In genomic region chr19:4268566-4269361, GRCm38 (mm10) we compare ENCODE assay signal across 8 mouse cellular contexts. TPM values are rescaled to one million over a fixed set of nuclear protein-coding genes. Genes with fewer than 3 reads are reported as not detected.
DNase-seq lines count a peak whose midpoint lies in the region; ATAC-seq and TF ChIP-seq lines count a peak whose summit lies in the region.

Ssh3 (minus strand) TSS chr19:4269180.

- 7% methylated on average over 46 of the region's 46 CpGs for WGBS in heart, embryonic 13.5 days
- WGBS in kidney, postnatal 0 days: 8% methylated on average over 46 of the region's 46 CpGs
- 11% methylated on average over 46 of the region's 46 CpGs for WGBS in liver, embryonic 12.5 days (ENCODE audit: insufficient replicate concordance)

- H3K4me3 ChIP-seq in bone marrow macrophage, adult 2 months (ENCODE audit: insufficient read depth, low read length): peak within 1 kb of the TSS; percentile 82
- H3K4me3 ChIP-seq in heart, embryonic 13.5 days: peak within 1 kb of the TSS; percentile 64
- H3K4me3 ChIP-seq in kidney, postnatal 0 days (replicated peaks; ENCODE audit: low read depth, low read length): peak within 1 kb of the TSS; percentile 41
- H3K4me3 ChIP-seq in liver, embryonic 12.5 days: peak within 1 kb of the TSS; percentile 49

- H3K27me3 ChIP-seq in heart, embryonic 13.5 days (replicated peaks): peaks cover 63% of the 10 kb centered on the region
- no peaks in the 10 kb centered on the region for H3K27me3 ChIP-seq in kidney, postnatal 0 days (ENCODE audit: insufficient read depth, low read length)
- H3K27me3 ChIP-seq in liver, embryonic 12.5 days (replicated peaks): peaks cover 58% of the 10 kb centered on the region

- H3K4me2 ChIP-seq in heart, embryonic 13.5 days: peak within 1 kb of the TSS; percentile 82
- peak within 1 kb of the TSS; percentile 61 for H3K4me2 ChIP-seq in kidney, postnatal 0 days (ENCODE audit: low read length)
- peak within 1 kb of the TSS; percentile 71 for H3K4me2 ChIP-seq in liver, embryonic 12.5 days

- H3K9ac ChIP-seq in heart, embryonic 13.5 days: peak within 1 kb of the TSS; percentile 82
- H3K9ac ChIP-seq in kidney, postnatal 0 days (ENCODE audit: low read depth, low read length): peak within 1 kb of the TSS; percentile 62
- H3K9ac ChIP-seq in liver, embryonic 12.5 days: peak within 1 kb of the TSS; percentile 52

- no peaks in the 10 kb centered on the region for H3K36me3 ChIP-seq in heart, embryonic 13.5 days
- H3K36me3 ChIP-seq in kidney, postnatal 0 days (ENCODE audit: insufficient read depth, low read length): no peaks in the 10 kb centered on the region; the same call in 1 of the 2 replicates
- H3K36me3 ChIP-seq in liver, embryonic 12.5 days: no peaks in the 10 kb centered on the region

- peak; percentile 81 for DNase-seq in CD4-positive, CD25-positive, alpha-beta regulatory T cell, adult 2 months (ENCODE audit: low read depth, low spot score)
- peak; percentile 51 for DNase-seq in fat pad, adult 2 months (ENCODE audit: extremely low read depth, low read depth, low spot score)
- DNase-seq in kidney, postnatal 0 days (ENCODE audit: low spot score): peak; percentile 70
- DNase-seq in natural killer cell, adult 2 months (ENCODE audit: low spot score in 2 of 2): peak; percentile 53 to 63
- peak; percentile 52 for DNase-seq in telencephalon, adult 2 months (ENCODE audit: low read depth, low spot score)

- H3K9me3 ChIP-seq in heart, embryonic 13.5 days: no peaks in the 10 kb centered on the region
- no peaks in the 10 kb centered on the region for H3K9me3 ChIP-seq in kidney, postnatal 0 days (replicated peaks; ENCODE audit: low read length)
- H3K9me3 ChIP-seq in liver, embryonic 12.5 days (replicated peaks): no peaks in the 10 kb centered on the region

- no peak for TF ChIP-seq CTCF in bone marrow macrophage, adult 2 months (IDR thresholded peaks at IDR 0.05; ENCODE audit: low read depth, low read length)
- TF ChIP-seq CTCF in kidney, postnatal 0 days (IDR thresholded peaks at IDR 0.05; ENCODE audit: low read depth): no peak

- H3K27ac ChIP-seq in bone marrow macrophage, adult 2 months (ENCODE audit: insufficient read depth, low read depth, low read length): 0 out of 2 replicates have a peak within 1 kb of the TSS, but pooled peaks have one; percentile 5
- no peak within 1 kb of the TSS for H3K27ac ChIP-seq in heart, embryonic 13.5 days (replicated peaks)
- peak within 1 kb of the TSS; percentile 20 for H3K27ac ChIP-seq in kidney, postnatal 0 days
- no peak within 1 kb of the TSS for H3K27ac ChIP-seq in liver, embryonic 12.5 days

- ATAC-seq in heart, embryonic 13.5 days (ENCODE audit: extremely low read depth, insufficient number of reproducible peaks, low FRiP score, low TSS enrichment): no peak
- ATAC-seq in kidney, postnatal 0 days (replicated peaks; ENCODE audit: low FRiP score, low read depth): peak; percentile 92
- ATAC-seq in liver, embryonic 12.5 days: peak; percentile 80

- H3K4me1 ChIP-seq in bone marrow macrophage, adult 2 months (ENCODE audit: control insufficient read depth, insufficient read depth, low read length): peaks cover 18% of the 10 kb centered on the region
- peaks cover 15% of the 10 kb centered on the region for H3K4me1 ChIP-seq in heart, embryonic 13.5 days
- H3K4me1 ChIP-seq in kidney, postnatal 0 days (replicated peaks; ENCODE audit: insufficient read depth, low read length): 0 out of 2 replicates have a peak, but pooled peaks cover 5% of the 10 kb centered on the region
- peaks cover 15% of the 10 kb centered on the region for H3K4me1 ChIP-seq in liver, embryonic 12.5 days

- TF ChIP-seq POLR2A in bone marrow macrophage, adult 2 months (IDR thresholded peaks at IDR 0.05; ENCODE audit: borderline replicate concordance, low read depth, low read length): no peak

RNA-seq across cellular contexts. Expression of gene Ssh3, which starts in this region (rescaled TPM):
- 84.2 and 87.6 TPM in 2 replicates for polyA plus RNA-seq in bone marrow macrophage, adult 2 months (2012; ENCODE audit: insufficient read depth, insufficient read length, missing spikeins)
- 5.0 and 6.7 TPM in 2 replicates for polyA plus RNA-seq in heart, embryonic 13.5 days (2015; fragmentation: Nextera tagmentation; extraction: Ambion mirVana)
- polyA plus RNA-seq in kidney, postnatal 0 days (2015; fragmentation: Nextera tagmentation; extraction: Ambion mirVana): 15.6 and 18.8 TPM in 2 replicates
- polyA plus RNA-seq in liver, embryonic 12.5 days (2016; fragmentation: Nextera tagmentation; extraction: Ambion mirVana): 2.2 and 2.6 TPM in 2 replicates

Comparison
In these comparisons a context has a peak if more than half of its experiments do, and no peak if none do; other contexts are left out.
1. H3K27ac ChIP-seq: peak in bone marrow macrophage, adult 2 months (single experiment) and kidney, postnatal 0 days (single experiment); none in heart, embryonic 13.5 days (single experiment) and liver, embryonic 12.5 days (single experiment).
2. Peak in every context shown above with its lines, with median percentiles within 50 percentile points of each other: DNase-seq, H3K4me3 ChIP-seq, H3K4me2 ChIP-seq and H3K9ac ChIP-seq.